Mouse (Mus musculus) bone marrow macrophage, adult 2 months (primary cell): ENCODE data around the gene Peli2.

ENCODE experiments used
- CTCF ChIP-seq: IDR thresholded peaks from 2 replicates; pipeline ENCODE4 v1.5.1; 2012; ENCODE audit warnings: low read depth, mild to moderate bottlenecking, low read length, moderate library complexity
- POLR2A ChIP-seq: IDR thresholded peaks from 2 replicates; pipeline ENCODE4 v1.6.1; 2012; ENCODE audit warnings: mild to moderate bottlenecking, low read depth, low read length, borderline replicate concordance

DNA sequence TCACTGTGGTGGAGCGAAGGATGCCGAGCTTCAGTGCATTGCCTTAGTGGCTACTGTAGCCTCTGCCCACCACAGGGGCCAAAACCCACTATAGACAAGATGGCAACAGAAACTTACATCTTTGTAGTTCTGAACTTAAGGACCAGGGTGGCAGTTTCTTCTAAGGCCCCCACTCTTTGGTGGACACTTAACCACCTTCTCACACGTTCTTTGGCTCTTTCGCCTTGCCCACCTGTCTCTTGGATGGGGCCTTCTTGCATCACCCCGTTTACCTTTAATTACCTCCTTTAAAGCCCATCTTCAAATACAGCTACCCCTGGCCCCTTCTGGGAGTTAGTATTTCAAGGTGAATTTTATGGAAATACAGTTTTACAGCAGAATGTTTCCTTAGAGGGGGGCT lies 8.1 kb downstream of the Peli2 start:
- TF ChIP-seq CTCF (no peak), POLR2A (no peak)
